Mouse (Mus musculus) intestine, embryonic 14.5 days (tissue): Measurements from ENCODE around the gene Scgb2b26. TPM values are rescaled to one million over a fixed set of nuclear protein-coding genes. Genes with fewer than 3 reads are reported as not detected.
"Not testable (repeated sequence)": the region's sequence is repeated elsewhere in the genome, so short reads cannot be mapped to it uniquely, and the experiment has no call there.

Experiments used
- ATAC-seq: fragments of 200-750 bp; cut with Nextera tagmentation; replicated peaks from 2 replicates; pipeline ENCODE4 v1.8.0; 2017; ENCODE audit warnings: low read depth, moderate number of reproducible peaks, moderate TSS enrichment, moderate library complexity; ENCODE audit not compliant: low FRiP score, low TSS enrichment
- DNase-seq: peaks from one replicate; pipeline ENCODE4 v3.0.0-alpha.2; 2018; ENCODE audit warnings: low spot score
- H3K27ac ChIP-seq: fragments of 300-500 bp; sonication (generic); 2 replicates; pipeline ENCODE4 v1.5.1; 2014; ENCODE audit warnings: low read depth, mild to moderate bottlenecking, control low read depth
- H3K27me3 ChIP-seq: fragments of 300-500 bp; sonication (generic); replicated peaks from 2 replicates; pipeline ENCODE4 v1.6.1; 2014; ENCODE audit warnings: low read length, control low read depth; ENCODE audit not compliant: control insufficient read depth, insufficient read depth
- H3K36me3 ChIP-seq: fragments of 300-500 bp; sonication (generic); 2 replicates; pipeline ENCODE4 v1.6.1; 2014; ENCODE audit warnings: low read length, control low read depth; ENCODE audit not compliant: control insufficient read depth, insufficient read depth
- H3K4me1 ChIP-seq: fragments of 300-500 bp; sonication (generic); replicated peaks from 2 replicates; pipeline ENCODE4 v1.6.1; 2014; ENCODE audit warnings: low read length, control low read depth, mixed read lengths; ENCODE audit not compliant: control insufficient read depth, insufficient read depth
- H3K4me2 ChIP-seq: fragments of 300-500 bp; sonication (generic); 2 replicates; pipeline ENCODE4 v1.6.1; 2014; ENCODE audit warnings: low read length
- H3K4me3 ChIP-seq: fragments of 300-500 bp; sonication (generic); 2 replicates; pipeline ENCODE4 v1.5.1; 2014; ENCODE audit warnings: low read depth, low read length, control low read depth, mixed read lengths
- H3K9ac ChIP-seq: fragments of 300-500 bp; sonication (generic); 2 replicates; pipeline ENCODE4 v1.6.1; 2014; ENCODE audit warnings: mild to moderate bottlenecking, low read length
- H3K9me3 ChIP-seq: fragments of 300-500 bp; sonication (generic); 2 replicates; pipeline ENCODE4 v1.6.1; 2016; ENCODE audit warnings: low read length, control low read depth; ENCODE audit not compliant: control insufficient read depth
- WGBS: fragments of 180-500 bp; shearing (Covaris S2); extraction: QIAGEN DNeasy Blood & Tissue Kit; methylation state at CpG from one replicate; pipeline ENCODE4 v1.1.7; 2014; 5-methylcytosine and 5-hydroxymethylcytosine counted together
- polyA plus RNA-seq: library from polyadenylated mRNA; unstranded; fragments of >200 nt; fragmentation: Nextera tagmentation; extraction: Ambion mirVana; gene quantifications from 2 replicates; pipeline ENCODE4 v1.2.1, GENCODE M21; 2014

Gene Scgb2b26
- polyA plus RNA-seq: not detected in 2 replicates

- Histone ChIP-seq H3K9me3 (0 out of 2 replicates have a peak, but pooled peaks cover 4% of the 10 kb centered on the region), H3K9ac (no peak within 1 kb of the TSS), H3K4me1 (no peaks in the 10 kb centered on the region), H3K4me3 (no peak within 1 kb of the TSS), H3K36me3 (no peaks in the 10 kb centered on the region), H3K27me3 (no peaks in the 10 kb centered on the region), H3K4me2 (no peak within 1 kb of the TSS), H3K27ac (no peak within 1 kb of the TSS)
- DNase-seq (no peak), ATAC-seq (no peak)
- WGBS: 83% methylated on average over 4 of the region's 4 CpGs
These were observed at the start of gene Scgb2b26 for GRCm38 (mm10) chr7:33944940-33945339. TSS of gene Scgb2b26 (minus strand) at chr7:33945040.

DNA sequence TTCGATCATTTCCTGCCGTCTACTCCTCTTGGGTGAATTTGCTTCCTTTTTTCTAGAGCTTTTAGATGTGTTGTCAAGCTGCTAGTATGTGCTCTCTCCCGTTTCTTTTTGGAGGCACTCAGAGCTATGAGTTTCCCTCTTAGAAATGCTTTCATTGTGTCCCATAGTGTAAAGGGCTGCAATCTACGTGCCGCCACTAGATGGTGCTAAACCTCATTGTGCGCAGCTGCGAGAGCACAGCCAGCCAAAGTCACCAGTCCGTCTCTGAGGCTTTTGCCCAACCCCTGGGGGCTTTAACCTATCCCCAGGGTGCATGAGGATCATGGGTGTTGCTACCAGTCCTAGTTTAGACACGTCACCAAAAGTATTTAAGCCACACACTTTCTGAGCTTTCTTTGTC lies 37.4 kb upstream of the Scgb2b26 start:
- H3K36me3 ChIP-seq, H3K9me3 ChIP-seq, H3K4me1 ChIP-seq, H3K27ac ChIP-seq, ATAC-seq, H3K27me3 ChIP-seq, H3K9ac ChIP-seq, H3K4me3 ChIP-seq, H3K4me2 ChIP-seq: not testable (repeated sequence)
- WGBS: 27% methylated on average over 8 of the region's 9 CpGs
- DNase-seq: peak; percentile 59

- no peak for ATAC-seq
These were observed 41.9 kb downstream of the Scgb2b26 start for GRCm38 (mm10) chr7:33902982-33903381.

GRCm38 (mm10) chr7:33900803-33901202 lies 44.0 kb downstream of the Scgb2b26 start:
- ATAC-seq: no peak
- no peak overlapping the region for H3K9ac ChIP-seq
- no peaks in the 10 kb centered on the region for H3K4me1 ChIP-seq
- 83% methylated on average over 2 of the region's 2 CpGs for WGBS
- H3K27ac ChIP-seq: no peak overlapping the region
- no peaks in the 10 kb centered on the region for H3K27me3 ChIP-seq
- no peak for DNase-seq
- H3K4me2 ChIP-seq: no peak overlapping the region
- H3K36me3 ChIP-seq: no peaks in the 10 kb centered on the region
- no peak overlapping the region for H3K4me3 ChIP-seq
- peaks cover 8% of the 10 kb centered on the region; the same call in 1 of the 2 replicates for H3K9me3 ChIP-seq

More at GRCm38 (mm10) chr7:33902982-33903381, 41.9 kb downstream of the Scgb2b26 start:
- Histone ChIP-seq H3K4me2 (no peak overlapping the region), H3K9me3 (peaks cover 8% of the 10 kb centered on the region; the same call in 1 of the 2 replicates), H3K4me3 (no peak overlapping the region), H3K36me3 (no peaks in the 10 kb centered on the region), H3K27me3 (no peaks in the 10 kb centered on the region), H3K4me1 (no peaks in the 10 kb centered on the region), H3K27ac (no peak overlapping the region), H3K9ac (no peak overlapping the region)
- DNase-seq: no peak

GRCm38 (mm10) chr7:33900007-33900406 lies 44.8 kb downstream of the Scgb2b26 start:
- H3K4me3 ChIP-seq: no peak overlapping the region
- H3K4me1 ChIP-seq: no peaks in the 10 kb centered on the region
- H3K36me3 ChIP-seq: no peaks in the 10 kb centered on the region
- 69% methylated on average over 2 of the region's 2 CpGs for WGBS
- no peak overlapping the region for H3K9ac ChIP-seq
- no peaks in the 10 kb centered on the region for H3K27me3 ChIP-seq
- no peak overlapping the region for H3K4me2 ChIP-seq
- H3K9me3 ChIP-seq: peaks cover 8% of the 10 kb centered on the region; the same call in 1 of the 2 replicates
- ATAC-seq: no peak
- DNase-seq: no peak
- no peak overlapping the region for H3K27ac ChIP-seq

Other genes starting within 250 kb of the Scgb2b26 start
- not detected in 2 replicates for gene Scgb2b24, start 205.7 kb downstream of the Scgb2b26 start, polyA plus RNA-seq
- gene Scgb1b24, start 201.2 kb downstream of the Scgb2b26 start, polyA plus RNA-seq: not detected in 2 replicates
- not detected in 2 replicates for gene Scgb2b27, start 68.9 kb upstream of the Scgb2b26 start, polyA plus RNA-seq
- not detected in 2 replicates for gene Scgb1b27, start 76.4 kb upstream of the Scgb2b26 start, polyA plus RNA-seq
- not detected in 2 replicates for gene Scgb1b30, start 150.4 kb upstream of the Scgb2b26 start, polyA plus RNA-seq
- 5.3 and 5.5 TPM in 2 replicates for gene Wtip, start 188.2 kb upstream of the Scgb2b26 start, polyA plus RNA-seq
- gene Uba2, start 224.6 kb upstream of the Scgb2b26 start, polyA plus RNA-seq: 187 and 201 TPM in 2 replicates